Mouse (Mus musculus) liver, postnatal 0 days (tissue): Measurements from ENCODE around the gene Ints14. TPM values are rescaled to one million over a fixed set of nuclear protein-coding genes. Genes with fewer than 3 reads are reported as not detected.
A peak's percentile ranks its signal among the peaks of the same experiment; 100 is the strongest.

Experiments
- ATAC-seq: fragments of 200-750 bp; cut with Nextera tagmentation; 2 replicates; pipeline ENCODE4 v1.8.0; 2017; ENCODE audit warnings: mild to moderate bottlenecking, moderate library complexity
- DNase-seq: peaks from one replicate; pipeline ENCODE4 v3.0.0-alpha.2; 2016
- H3K27ac ChIP-seq: fragments of 300-500 bp; sonication (generic); 2 replicates; pipeline ENCODE4 v1.5.1; 2014; ENCODE audit warnings: antibody characterized with exemption, moderate library complexity, mild to moderate bottlenecking, low read depth
- H3K27me3 ChIP-seq: fragments of 300-500 bp; sonication (generic); 2 replicates; pipeline ENCODE4 v1.6.1; 2014; ENCODE audit warnings: low read length, control low read depth, mixed read lengths; ENCODE audit not compliant: insufficient read depth
- H3K36me3 ChIP-seq: fragments of 300-500 bp; sonication (generic); replicated peaks from 2 replicates; pipeline ENCODE4 v1.6.1; 2014; ENCODE audit warnings: mild to moderate bottlenecking, control low read depth, low read length, moderate library complexity, mixed read lengths; ENCODE audit not compliant: insufficient read depth
- H3K4me1 ChIP-seq: fragments of 300-500 bp; sonication (generic); 2 replicates; pipeline ENCODE4 v1.6.1; 2014; ENCODE audit warnings: antibody characterized with exemption, mild to moderate bottlenecking, control low read depth; ENCODE audit not compliant: insufficient read depth
- H3K4me2 ChIP-seq: fragments of 300-500 bp; sonication (generic); 2 replicates; pipeline ENCODE4 v1.6.1; 2014; ENCODE audit warnings: low read depth, mild to moderate bottlenecking, low read length, moderate library complexity, mixed read lengths
- H3K4me3 ChIP-seq: fragments of 300-500 bp; sonication (generic); 2 replicates; pipeline ENCODE4 v1.5.1; 2014; ENCODE audit warnings: low read depth, low read length
- H3K9ac ChIP-seq: fragments of 300-500 bp; sonication (generic); replicated peaks from 2 replicates; pipeline ENCODE4 v1.6.1; 2014; ENCODE audit warnings: mild to moderate bottlenecking, moderate library complexity
- H3K9me3 ChIP-seq: fragments of 300-500 bp; sonication (generic); 2 replicates; pipeline ENCODE4 v1.6.1; 2016; ENCODE audit warnings: mild to moderate bottlenecking, control low read depth, low read length, mixed read lengths
- CTCF ChIP-seq: sonication (generic); IDR thresholded peaks from 2 replicates; pipeline ENCODE4 v1.5.1; 2016; ENCODE audit warnings: antibody characterized with exemption, low read depth
- EP300 ChIP-seq: IDR thresholded peaks from 2 replicates; pipeline ENCODE4 v1.6.1; 2016; ENCODE audit warnings: antibody characterized with exemption, low read depth, mild to moderate bottlenecking
- WGBS: fragments of 180-500 bp; shearing (Covaris S2); extraction: QIAGEN DNeasy Blood & Tissue Kit; methylation state at CpG from one replicate; pipeline ENCODE4 v1.1.7; 2014; ENCODE audit not compliant: insufficient replicate concordance; 5-methylcytosine and 5-hydroxymethylcytosine counted together
- polyA plus RNA-seq: library from polyadenylated mRNA; unstranded; fragments of >200 nt; fragmentation: Nextera tagmentation; extraction: Ambion mirVana; gene quantifications from 2 replicates; pipeline ENCODE4 v1.2.1, GENCODE M21; 2015

The Ints14 gene
- polyA plus RNA-seq, 1 experiment from 2014 or later = 11.1 TPM

- Histone ChIP-seq H3K36me3 (peaks cover 8% of the 10 kb centered on the region), H3K4me3 (no peak overlapping the region), H3K9ac (no peak overlapping the region), H3K27me3 (no peaks in the 10 kb centered on the region), H3K9me3 (no peaks in the 10 kb centered on the region), H3K4me1 (peaks cover 10% of the 10 kb centered on the region; the same call in 1 of the 2 replicates), H3K4me2 (no peak overlapping the region), H3K27ac (no peak overlapping the region)
- no peak for TF ChIP-seq EP300
- TF ChIP-seq CTCF = no peak
- 64% methylated on average over 8 of the region's 8 CpGs for WGBS
- no peak for DNase-seq
- ATAC-seq = peak; percentile 17
These were observed 34.3 kb upstream of the Ints14 start for GRCm38 (mm10) chr9:64926201-64926991.

GRCm38 (mm10) chr9:64930256-64930655 lies 30.4 kb upstream of the Ints14 start:
- DNase-seq (no peak), ATAC-seq (no peak)
- no peak for TF ChIP-seq EP300
- no peak for TF ChIP-seq CTCF
- Histone ChIP-seq H3K36me3 (no peaks in the 10 kb centered on the region), H3K27ac (no peak overlapping the region), H3K4me2 (no peak overlapping the region), H3K9ac (no peak overlapping the region), H3K4me3 (no peak overlapping the region), H3K9me3 (no peaks in the 10 kb centered on the region), H3K4me1 (peaks cover 37% of the 10 kb centered on the region), H3K27me3 (no peaks in the 10 kb centered on the region)
- 66% methylated on average over 4 of the region's 4 CpGs for WGBS

- Histone ChIP-seq H3K9me3 (no peaks in the 10 kb centered on the region), H3K4me3 (no peak overlapping the region), H3K4me1 (peaks cover 33% of the 10 kb centered on the region), H3K27ac (0 out of 2 replicates have a peak overlapping the region, but pooled peaks have one; percentile 7), H3K36me3 (no peaks in the 10 kb centered on the region), H3K27me3 (no peaks in the 10 kb centered on the region), H3K9ac (no peak overlapping the region), H3K4me2 (no peak overlapping the region)
- 47% methylated on average over 7 of the region's 7 CpGs for WGBS
- ATAC-seq = peak; percentile 3; the same call in 1 of the 2 replicates
- no peak for DNase-seq
- TF ChIP-seq EP300 (peak; percentile 47), CTCF (no peak)
These were observed 28.7 kb upstream of the Ints14 start for GRCm38 (mm10) chr9:64931751-64932610.

GRCm38 (mm10) chr9:64934015-64934754 lies 26.5 kb upstream of the Ints14 start:
- 0 out of 2 replicates have a peak, but pooled peaks have one; percentile 18 for TF ChIP-seq EP300
- no peak for TF ChIP-seq CTCF
- Histone ChIP-seq H3K9ac (no peak overlapping the region), H3K4me1 (peaks cover 36% of the 10 kb centered on the region), H3K27me3 (no peaks in the 10 kb centered on the region), H3K9me3 (no peaks in the 10 kb centered on the region), H3K27ac (peak overlapping the region; percentile 68), H3K4me3 (no peak overlapping the region), H3K4me2 (peak overlapping the region; percentile 16; the same call in 1 of the 2 replicates), H3K36me3 (no peaks in the 10 kb centered on the region)
- peak; percentile 70 for DNase-seq
- peak; percentile 86 for ATAC-seq
- WGBS = 34% methylated on average over 15 of the region's 15 CpGs

- H3K9ac ChIP-seq = no peak overlapping the region
- no peaks in the 10 kb centered on the region for H3K27me3 ChIP-seq
- WGBS = 2% methylated on average over 6 of the region's 6 CpGs
- no peak overlapping the region for H3K4me2 ChIP-seq
- no peaks in the 10 kb centered on the region for H3K9me3 ChIP-seq
- no peak overlapping the region for H3K4me3 ChIP-seq
- peak; percentile 92 for TF ChIP-seq CTCF
- no peak for TF ChIP-seq EP300
- ATAC-seq = peak; percentile 17; the same call in 1 of the 2 replicates
- no peaks in the 10 kb centered on the region for H3K36me3 ChIP-seq
- no peak overlapping the region for H3K27ac ChIP-seq
- peaks cover 33% of the 10 kb centered on the region for H3K4me1 ChIP-seq
- DNase-seq = peak; percentile 72
These were observed 24.2 kb upstream of the Ints14 start for GRCm38 (mm10) chr9:64936508-64936907.

- TF ChIP-seq CTCF (peak; percentile 37), EP300 (no peak)
- no peak for ATAC-seq
- 57% methylated on average over 5 of the region's 5 CpGs for WGBS
These were observed 23.2 kb upstream of the Ints14 start for GRCm38 (mm10) chr9:64937491-64937890.

More at GRCm38 (mm10) chr9:64937491-64937890, 23.2 kb upstream of the Ints14 start:
- Histone ChIP-seq H3K4me2 (no peak overlapping the region), H3K27me3 (no peaks in the 10 kb centered on the region), H3K27ac (no peak overlapping the region), H3K9ac (no peak overlapping the region), H3K4me1 (peaks cover 27% of the 10 kb centered on the region), H3K9me3 (no peaks in the 10 kb centered on the region), H3K4me3 (no peak overlapping the region), H3K36me3 (no peaks in the 10 kb centered on the region)
- no peak for DNase-seq
